Mouse (Mus musculus): Measurements from ENCODE around the gene Rbp4.

The Rbp4 gene

GRCm38 (mm10) chr19:38125219-38125610 is at the start of gene Rbp4:
Rbp4 (minus strand) TSS chr19:38125281.
- no peak for DNase-seq

- peak; percentile 10 for DNase-seq
Observed at GRCm38 (mm10) chr19:38164633-38165032, 39.6 kb upstream of the Rbp4 start.

- peak; percentile 11 for DNase-seq
Observed at GRCm38 (mm10) chr19:38161648-38162354, 36.7 kb upstream of the Rbp4 start.

- DNase-seq: no peak
Observed at GRCm38 (mm10) chr19:38156243-38156642, 31.2 kb upstream of the Rbp4 start.

- DNase-seq: no peak
Observed at GRCm38 (mm10) chr19:38143540-38144271, 18.6 kb upstream of the Rbp4 start.

GRCm38 (mm10) chr19:38134806-38135205 is 9.7 kb upstream of the Rbp4 start:
- DNase-seq: no peak

GRCm38 (mm10) chr19:38133986-38134385 is 8.9 kb upstream of the Rbp4 start:
- peak; percentile 39 for DNase-seq

- no peak for DNase-seq
Observed at GRCm38 (mm10) chr19:38132481-38132880, 7.4 kb upstream of the Rbp4 start, which contains the start of gene Pde6c. Pde6c (plus strand) TSS chr19:38132781.

- no peak for DNase-seq
Observed at GRCm38 (mm10) chr19:38126656-38127055, 1.6 kb upstream of the Rbp4 start.

GRCm38 (mm10) chr19:38124401-38125218 is 471 bp downstream of the Rbp4 start:
- DNase-seq: peak; percentile 67

GRCm38 (mm10) chr19:38123921-38124320 is 1.2 kb downstream of the Rbp4 start:
- DNase-seq: no peak

- peak; percentile 40 for DNase-seq
Observed at GRCm38 (mm10) chr19:38120123-38120760, 4.8 kb downstream of the Rbp4 start.

- no peak for DNase-seq
Observed at GRCm38 (mm10) chr19:38114834-38115491, 10.1 kb downstream of the Rbp4 start.

GRCm38 (mm10) chr19:38112575-38112974 is 12.5 kb downstream of the Rbp4 start:
- DNase-seq: no peak

GRCm38 (mm10) chr19:38111056-38111455 is 14.0 kb downstream of the Rbp4 start:
- no peak for DNase-seq

GRCm38 (mm10) chr19:38109506-38110242 is 15.4 kb downstream of the Rbp4 start:
- no peak for DNase-seq

GRCm38 (mm10) chr19:38107871-38108270 is 17.2 kb downstream of the Rbp4 start:
- no peak for DNase-seq

- peak; percentile 14 for DNase-seq
Observed at GRCm38 (mm10) chr19:38096858-38097758, 28.0 kb downstream of the Rbp4 start, which contains the start of gene Ffar4. Ffar4 (plus strand) TSS chr19:38097071.

- DNase-seq: no peak
Observed at GRCm38 (mm10) chr19:38096231-38096630, 28.9 kb downstream of the Rbp4 start.

GRCm38 (mm10) chr19:38091512-38091985 is 33.5 kb downstream of the Rbp4 start:
- DNase-seq: no peak
